Mouse (Mus musculus): ENCODE results near the gene Unc50. TPM values are rescaled to one million over a fixed set of nuclear protein-coding genes. Genes with fewer than 3 reads are reported as not detected.

Unc50 gene
- polyA plus RNA-seq, 1 experiment from 2014 or later = 143 TPM

DNA sequence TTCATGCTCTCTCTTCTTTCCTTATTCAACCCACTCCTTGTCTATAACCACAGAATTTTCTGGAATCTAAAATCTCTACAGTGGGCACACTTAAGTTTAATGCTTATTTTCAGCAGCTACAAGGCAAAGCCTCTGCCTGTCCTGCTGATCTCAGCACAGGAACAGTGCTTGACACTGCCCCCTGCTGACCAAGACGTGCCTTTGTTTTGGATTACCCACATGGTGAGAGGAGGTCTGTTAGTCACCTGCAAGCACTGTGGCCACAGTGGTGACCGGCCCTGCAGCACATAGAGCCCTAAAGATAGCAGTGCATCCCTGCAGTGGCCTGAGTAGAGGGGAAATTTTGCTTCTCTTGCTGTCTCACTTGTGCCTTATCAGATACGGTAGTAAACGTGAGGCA, 28.3 kb upstream of the Unc50 start:
- Histone ChIP-seq H3K36me3 (ENCODE audit: control insufficient read depth, insufficient read depth, low read length) (no peaks in the 10 kb centered on the region; the same call in 1 of the 2 replicates), H3K9ac (ENCODE audit: low read depth, low read length) (no peak overlapping the region), H3K4me3 (ENCODE audit: low read length) (no peak overlapping the region), H3K4me2 (replicated peaks; ENCODE audit: low read depth, low read length) (no peak overlapping the region), H3K27ac (ENCODE audit: low read depth, low read length) (no peak overlapping the region), H3K9me3 (ENCODE audit: control insufficient read depth, low read length) (no peaks in the 10 kb centered on the region), H3K27me3 (ENCODE audit: control insufficient read depth, insufficient read depth, low read length) (no peaks in the 10 kb centered on the region), H3K4me1 (ENCODE audit: control insufficient read depth, insufficient read depth, low read length) (peaks cover 8% of the 10 kb centered on the region; the same call in 1 of the 2 replicates)
- 64% methylated on average over 4 of the region's 4 CpGs for WGBS
- 0 out of 2 replicates have a peak, but pooled peaks have one; percentile 22 for ATAC-seq (ENCODE audit: low FRiP score, low TSS enrichment)

DNA sequence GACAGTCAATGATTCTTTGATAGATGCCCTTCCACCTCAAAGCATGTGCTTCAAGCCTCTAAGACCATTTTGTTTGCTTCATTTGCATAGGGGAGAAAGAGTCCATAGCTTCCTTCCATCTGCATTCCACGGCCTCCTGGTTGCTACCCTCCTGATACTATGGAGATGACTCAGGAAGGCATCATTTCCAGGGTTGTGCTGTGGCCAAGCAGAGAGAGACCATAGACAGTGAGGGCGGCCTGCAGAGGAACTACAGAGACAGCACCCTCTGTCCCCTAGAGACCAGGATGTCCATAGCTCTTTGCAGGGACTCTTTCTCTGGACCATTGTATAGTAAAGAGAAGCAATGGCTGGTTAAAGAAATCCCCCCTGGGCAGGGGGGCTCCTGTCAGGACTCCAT, 24.8 kb upstream of the Unc50 start:
- Histone ChIP-seq H3K4me3 (ENCODE audit: low read length) (no peak overlapping the region), H3K4me1 (ENCODE audit: control insufficient read depth, insufficient read depth, low read length) (no peaks in the 10 kb centered on the region), H3K9ac (ENCODE audit: low read depth, low read length) (no peak overlapping the region), H3K36me3 (ENCODE audit: control insufficient read depth, insufficient read depth, low read length) (no peaks in the 10 kb centered on the region; the same call in 1 of the 2 replicates), H3K27ac (ENCODE audit: low read depth, low read length) (no peak overlapping the region), H3K9me3 (ENCODE audit: control insufficient read depth, low read length) (no peaks in the 10 kb centered on the region), H3K27me3 (ENCODE audit: control insufficient read depth, insufficient read depth, low read length) (no peaks in the 10 kb centered on the region), H3K4me2 (replicated peaks; ENCODE audit: low read depth, low read length) (no peak overlapping the region)
- no peak for ATAC-seq (ENCODE audit: low FRiP score, low TSS enrichment)
- 92% methylated on average over 2 of the region's 2 CpGs for WGBS

DNA sequence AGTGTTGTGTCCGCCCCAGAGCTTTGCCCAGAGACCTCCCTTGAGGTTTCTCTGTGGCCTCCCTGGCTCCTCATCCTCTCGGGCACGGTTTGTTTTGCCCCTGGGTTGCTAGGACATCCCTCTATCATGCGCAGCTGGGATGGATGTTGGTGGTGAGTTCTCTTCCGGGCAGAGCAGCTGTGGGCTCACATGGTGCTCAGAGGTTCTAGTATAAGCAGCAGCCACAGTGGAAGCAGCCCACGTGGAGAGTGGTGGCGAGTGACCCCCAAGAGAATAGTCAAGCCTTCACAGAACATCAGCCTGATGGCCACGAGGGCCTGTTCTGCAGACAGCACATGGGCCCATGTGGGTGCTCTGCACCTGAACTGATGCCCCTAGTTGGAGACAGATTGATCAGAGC, 22.7 kb upstream of the Unc50 start:
- H3K27me3 ChIP-seq (ENCODE audit: control insufficient read depth, insufficient read depth, low read length) = no peaks in the 10 kb centered on the region
- H3K4me1 ChIP-seq (ENCODE audit: control insufficient read depth, insufficient read depth, low read length) = no peaks in the 10 kb centered on the region
- 94% methylated on average over 8 of the region's 8 CpGs for WGBS
- ATAC-seq (ENCODE audit: low FRiP score, low TSS enrichment) = no peak
- H3K4me2 ChIP-seq (replicated peaks; ENCODE audit: low read depth, low read length) = no peak overlapping the region
- no peak overlapping the region for H3K4me3 ChIP-seq (ENCODE audit: low read length)
- H3K9ac ChIP-seq (ENCODE audit: low read depth, low read length) = no peak overlapping the region
- no peaks in the 10 kb centered on the region for H3K9me3 ChIP-seq (ENCODE audit: control insufficient read depth, low read length)
- no peak overlapping the region for H3K27ac ChIP-seq (ENCODE audit: low read depth, low read length)
- no peaks in the 10 kb centered on the region; the same call in 1 of the 2 replicates for H3K36me3 ChIP-seq (ENCODE audit: control insufficient read depth, insufficient read depth, low read length)

DNA sequence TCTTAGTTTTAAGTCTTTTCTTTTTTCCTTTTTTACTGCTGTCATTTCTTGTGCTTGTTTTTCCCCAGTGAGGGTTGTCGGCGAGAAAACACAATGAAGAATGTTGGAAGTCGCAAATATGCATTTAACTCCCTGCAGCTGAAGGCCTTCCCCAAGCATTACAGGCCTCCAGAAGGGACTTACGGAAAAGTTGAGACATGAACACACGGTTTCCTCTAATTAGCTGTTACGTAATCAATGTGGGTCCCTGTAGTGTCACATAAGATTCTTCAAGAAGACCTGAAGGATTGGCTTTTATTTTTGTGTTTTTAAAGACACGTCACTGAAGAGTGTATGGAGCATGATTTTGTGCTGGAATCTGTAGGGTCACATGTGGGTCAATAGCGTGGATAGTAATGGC, 21.9 kb upstream of the Unc50 start:
- no peaks in the 10 kb centered on the region for H3K36me3 ChIP-seq (ENCODE audit: control insufficient read depth, insufficient read depth, low read length)
- no peak overlapping the region for H3K4me3 ChIP-seq (ENCODE audit: low read length)
- no peaks in the 10 kb centered on the region for H3K27me3 ChIP-seq (ENCODE audit: control insufficient read depth, insufficient read depth, low read length)
- no peak overlapping the region for H3K4me2 ChIP-seq (replicated peaks; ENCODE audit: low read depth, low read length)
- H3K9ac ChIP-seq (ENCODE audit: low read depth, low read length) = no peak overlapping the region
- no peak overlapping the region for H3K27ac ChIP-seq (ENCODE audit: low read depth, low read length)
- no peak for ATAC-seq (ENCODE audit: low FRiP score, low TSS enrichment)
- H3K4me1 ChIP-seq (ENCODE audit: control insufficient read depth, insufficient read depth, low read length) = no peaks in the 10 kb centered on the region
- WGBS = 79% methylated on average over 8 of the region's 8 CpGs
- H3K9me3 ChIP-seq (ENCODE audit: control insufficient read depth, low read length) = no peaks in the 10 kb centered on the region

DNA sequence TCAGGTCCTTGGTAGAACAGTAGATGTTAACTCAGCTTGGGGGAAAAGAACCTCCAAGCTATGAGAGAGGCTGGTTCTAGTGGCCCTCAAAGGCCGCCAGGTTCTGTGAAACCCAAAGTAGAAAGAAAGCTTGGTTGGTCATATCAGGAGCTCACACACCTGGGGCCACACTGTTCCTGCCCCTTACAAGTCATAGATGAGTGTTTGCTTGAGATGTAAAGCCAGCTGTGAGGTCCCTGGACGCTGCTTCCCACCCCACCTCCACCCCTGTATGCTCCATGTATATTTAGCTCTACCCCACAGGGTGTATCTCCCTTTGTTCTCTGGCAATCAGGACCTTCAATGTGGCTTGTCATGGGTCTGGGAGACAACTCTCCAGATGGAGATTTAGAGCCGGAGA, 21.3 kb upstream of the Unc50 start:
- ATAC-seq (ENCODE audit: low FRiP score, low TSS enrichment) = no peak
- no peaks in the 10 kb centered on the region for H3K9me3 ChIP-seq (ENCODE audit: control insufficient read depth, low read length)
- no peak overlapping the region for H3K27ac ChIP-seq (ENCODE audit: low read depth, low read length)
- WGBS = 84% methylated on average over 3 of the region's 3 CpGs
- H3K4me1 ChIP-seq (ENCODE audit: control insufficient read depth, insufficient read depth, low read length) = no peaks in the 10 kb centered on the region
- no peak overlapping the region for H3K9ac ChIP-seq (ENCODE audit: low read depth, low read length)
- no peak overlapping the region for H3K4me3 ChIP-seq (ENCODE audit: low read length)
- no peaks in the 10 kb centered on the region for H3K27me3 ChIP-seq (ENCODE audit: control insufficient read depth, insufficient read depth, low read length)
- H3K4me2 ChIP-seq (replicated peaks; ENCODE audit: low read depth, low read length) = no peak overlapping the region
- no peaks in the 10 kb centered on the region for H3K36me3 ChIP-seq (ENCODE audit: control insufficient read depth, insufficient read depth, low read length)

DNA sequence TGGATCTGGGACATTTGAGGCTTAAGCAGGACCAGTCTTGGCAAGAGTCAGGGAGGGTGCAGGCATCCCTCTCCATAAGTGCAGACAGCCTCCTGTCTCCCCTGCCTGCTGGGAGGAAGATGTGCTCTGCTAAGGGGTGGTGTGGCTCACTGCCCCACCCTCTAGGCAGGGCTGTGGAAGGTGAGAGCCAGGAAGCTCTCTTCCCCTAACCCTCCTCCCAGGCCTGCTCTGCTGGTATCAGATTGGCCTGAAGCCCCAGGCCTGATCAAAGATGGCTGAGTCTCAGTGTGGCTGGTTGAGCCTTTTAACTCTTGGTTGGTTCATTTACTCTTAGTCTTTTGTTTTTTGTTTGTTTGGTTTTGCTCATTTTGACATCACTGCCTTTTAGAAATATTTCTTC, 20.3 kb upstream of the Unc50 start:
- no peak overlapping the region for H3K4me2 ChIP-seq (replicated peaks; ENCODE audit: low read depth, low read length)
- no peaks in the 10 kb centered on the region for H3K36me3 ChIP-seq (ENCODE audit: control insufficient read depth, insufficient read depth, low read length)
- no peak for ATAC-seq (ENCODE audit: low FRiP score, low TSS enrichment)
- H3K9me3 ChIP-seq (ENCODE audit: control insufficient read depth, low read length) = no peaks in the 10 kb centered on the region
- H3K27ac ChIP-seq (ENCODE audit: low read depth, low read length) = no peak overlapping the region
- no peaks in the 10 kb centered on the region for H3K4me1 ChIP-seq (ENCODE audit: control insufficient read depth, insufficient read depth, low read length)
- no peak overlapping the region for H3K4me3 ChIP-seq (ENCODE audit: low read length)
- H3K9ac ChIP-seq (ENCODE audit: low read depth, low read length) = no peak overlapping the region
- H3K27me3 ChIP-seq (ENCODE audit: control insufficient read depth, insufficient read depth, low read length) = no peaks in the 10 kb centered on the region

DNA sequence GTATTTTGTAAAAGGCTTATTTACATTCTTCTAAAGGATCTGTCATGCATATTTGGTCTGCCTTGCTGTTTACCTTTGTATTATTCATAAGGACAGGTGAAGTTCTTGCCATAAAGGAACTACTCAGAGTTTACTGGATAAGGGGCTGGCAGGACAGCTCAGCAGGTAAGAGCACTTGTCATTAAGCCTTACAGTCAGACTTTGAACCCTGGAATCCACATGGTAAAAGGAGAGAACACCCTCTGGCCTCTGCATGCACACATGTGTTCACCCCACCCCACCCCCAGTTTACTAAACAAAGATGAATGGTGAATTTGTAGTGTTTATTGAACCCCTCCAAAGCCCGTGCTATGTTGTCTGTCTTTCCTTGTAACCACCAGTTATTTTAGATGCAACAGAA, 14.5 kb upstream of the Unc50 start:
- Histone ChIP-seq H3K4me2 (replicated peaks; ENCODE audit: low read depth, low read length) (no peak overlapping the region), H3K4me3 (ENCODE audit: low read length) (no peak overlapping the region), H3K36me3 (ENCODE audit: control insufficient read depth, insufficient read depth, low read length) (peaks cover 11% of the 10 kb centered on the region), H3K4me1 (ENCODE audit: control insufficient read depth, insufficient read depth, low read length) (no peaks in the 10 kb centered on the region), H3K9me3 (ENCODE audit: control insufficient read depth, low read length) (no peaks in the 10 kb centered on the region), H3K27me3 (ENCODE audit: control insufficient read depth, insufficient read depth, low read length) (no peaks in the 10 kb centered on the region), H3K9ac (ENCODE audit: low read depth, low read length) (no peak overlapping the region), H3K27ac (ENCODE audit: low read depth, low read length) (no peak overlapping the region)
- 88% methylated on average over 1 of the region's 1 CpGs for WGBS
- ATAC-seq (ENCODE audit: low FRiP score, low TSS enrichment) = no peak

DNA sequence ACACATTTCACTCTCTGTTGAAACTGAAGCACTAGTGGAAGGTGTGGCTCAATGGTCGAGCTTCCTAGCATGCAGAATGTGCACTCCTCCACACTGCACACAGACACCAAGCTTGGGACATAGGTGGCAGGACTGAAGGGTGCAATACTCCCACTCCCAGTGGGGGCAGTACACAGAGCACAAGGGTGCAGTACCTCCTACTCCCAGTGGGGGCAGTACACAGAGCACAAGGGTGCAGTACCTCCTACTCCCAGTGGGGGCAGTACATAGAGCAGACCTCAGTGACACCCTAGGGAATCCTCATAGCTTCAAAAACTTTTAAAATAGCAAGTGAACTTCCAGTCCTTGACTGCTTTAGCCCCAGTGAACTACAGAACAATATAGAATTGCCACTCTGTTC, 10.5 kb upstream of the Unc50 start:
- WGBS = 93% methylated on average over 1 of the region's 1 CpGs
- H3K4me2 ChIP-seq (replicated peaks; ENCODE audit: low read depth, low read length) = no peak overlapping the region
- ATAC-seq (ENCODE audit: low FRiP score, low TSS enrichment) = no peak
- no peaks in the 10 kb centered on the region for H3K4me1 ChIP-seq (ENCODE audit: control insufficient read depth, insufficient read depth, low read length)
- no peaks in the 10 kb centered on the region for H3K27me3 ChIP-seq (ENCODE audit: control insufficient read depth, insufficient read depth, low read length)
- H3K9ac ChIP-seq (ENCODE audit: low read depth, low read length) = no peak overlapping the region
- H3K36me3 ChIP-seq (ENCODE audit: control insufficient read depth, insufficient read depth, low read length) = peaks cover 16% of the 10 kb centered on the region
- H3K9me3 ChIP-seq (ENCODE audit: control insufficient read depth, low read length) = peaks cover 4% of the 10 kb centered on the region; the same call in 1 of the 2 replicates
- H3K4me3 ChIP-seq (ENCODE audit: low read length) = no peak overlapping the region
- H3K27ac ChIP-seq (ENCODE audit: low read depth, low read length) = no peak overlapping the region

DNA sequence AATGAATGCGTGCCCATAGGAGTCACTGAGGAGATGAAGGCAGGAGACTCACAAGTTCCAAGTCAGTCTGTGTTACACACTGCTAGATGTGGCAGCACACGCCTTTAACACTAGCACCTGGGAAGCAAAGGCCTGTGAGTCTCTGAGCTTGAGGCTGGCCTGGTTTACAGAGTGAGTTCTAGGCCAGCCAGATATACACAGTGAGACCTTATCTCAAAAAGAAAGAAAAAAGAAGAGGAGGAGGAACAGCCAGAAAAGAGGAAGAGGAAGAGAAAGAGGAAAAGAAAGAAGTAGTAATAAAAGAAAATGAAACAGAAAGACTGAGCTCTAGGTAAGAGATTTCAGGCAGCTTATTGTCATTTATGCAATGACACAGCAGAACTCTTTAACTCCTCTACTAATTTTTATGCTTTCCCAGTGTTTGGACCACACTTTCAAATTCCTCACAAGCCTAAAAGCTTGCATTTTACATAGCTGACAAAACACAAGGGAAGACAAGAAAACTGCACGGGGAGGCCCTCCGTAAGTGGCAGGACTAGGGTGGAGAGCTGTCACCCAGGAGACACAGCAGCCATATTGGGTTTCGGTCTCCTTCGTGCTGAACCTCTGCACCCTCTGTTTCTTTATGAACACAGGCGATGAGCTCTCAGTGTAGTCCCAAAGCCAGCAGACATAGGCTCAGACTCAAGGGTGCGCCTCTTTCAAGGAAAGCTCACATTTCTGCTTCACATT, 2.6 kb upstream of the Unc50 start:
- H3K27me3 ChIP-seq (ENCODE audit: control insufficient read depth, insufficient read depth, low read length) = no peaks in the 10 kb centered on the region
- 91% methylated on average over 8 of the region's 8 CpGs for WGBS
- no peak overlapping the region for H3K9ac ChIP-seq (ENCODE audit: low read depth, low read length)
- H3K4me1 ChIP-seq (ENCODE audit: control insufficient read depth, insufficient read depth, low read length) = peaks cover 13% of the 10 kb centered on the region; the same call in 1 of the 2 replicates
- H3K4me2 ChIP-seq (replicated peaks; ENCODE audit: low read depth, low read length) = no peak overlapping the region
- peaks cover 17% of the 10 kb centered on the region for H3K36me3 ChIP-seq (ENCODE audit: control insufficient read depth, insufficient read depth, low read length)
- no peak overlapping the region for H3K27ac ChIP-seq (ENCODE audit: low read depth, low read length)
- no peak overlapping the region for H3K4me3 ChIP-seq (ENCODE audit: low read length)
- H3K9me3 ChIP-seq (ENCODE audit: control insufficient read depth, low read length) = peaks cover 4% of the 10 kb centered on the region; the same call in 1 of the 2 replicates
- no peak for ATAC-seq (ENCODE audit: low FRiP score, low TSS enrichment)

Measured in kidney, embryonic 14.5 days (tissue).